Mouse (Mus musculus) Muller cell, postnatal 12 days (primary cell): ENCODE measurements around the gene Fam178b.
"Not testable (repeated sequence)": the region's sequence is repeated elsewhere in the genome, so short reads cannot be mapped to it uniquely, and the experiment has no call there.

Experiments used
- DNase-seq: peaks from one replicate; pipeline ENCODE4 v3.0.0-alpha.2; 2015; ENCODE audit errors: inconsistent ontology term

The Fam178b gene

DNA sequence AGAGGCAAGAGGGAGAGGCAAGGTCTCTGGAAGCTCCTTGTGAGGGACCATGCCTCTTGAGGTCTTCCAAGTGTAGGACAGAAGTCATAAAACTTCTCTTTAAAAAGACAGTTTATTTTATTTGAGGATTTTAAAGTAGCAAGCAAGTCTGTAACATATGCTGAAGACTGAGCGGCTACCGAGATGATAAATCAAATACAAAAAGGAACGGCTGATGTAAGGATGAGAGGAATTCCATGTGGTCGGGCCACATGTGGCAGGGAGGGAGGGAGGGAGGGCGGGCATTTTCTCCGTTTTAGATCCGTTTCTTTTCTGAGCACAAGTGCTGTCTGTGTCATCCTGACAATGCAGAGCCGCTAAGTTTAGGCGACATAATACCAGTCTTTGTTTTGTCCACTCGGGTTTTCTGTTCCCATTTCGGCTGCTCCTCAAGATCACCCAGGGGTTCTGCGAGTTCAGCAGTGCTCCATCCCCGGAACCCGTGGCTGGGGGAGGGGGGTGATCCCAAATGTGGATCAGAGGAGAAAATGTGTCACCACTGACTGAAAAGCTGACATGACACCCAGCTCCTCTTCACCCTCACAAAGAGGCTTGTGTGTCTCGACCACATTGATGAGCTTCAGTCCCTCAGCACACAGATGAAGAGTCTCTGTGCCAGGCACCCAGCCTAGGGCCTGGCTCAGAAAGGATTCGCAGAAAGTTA is 10.2 kb downstream of the Fam178b start:
- DNase-seq = peak; percentile 76

DNA sequence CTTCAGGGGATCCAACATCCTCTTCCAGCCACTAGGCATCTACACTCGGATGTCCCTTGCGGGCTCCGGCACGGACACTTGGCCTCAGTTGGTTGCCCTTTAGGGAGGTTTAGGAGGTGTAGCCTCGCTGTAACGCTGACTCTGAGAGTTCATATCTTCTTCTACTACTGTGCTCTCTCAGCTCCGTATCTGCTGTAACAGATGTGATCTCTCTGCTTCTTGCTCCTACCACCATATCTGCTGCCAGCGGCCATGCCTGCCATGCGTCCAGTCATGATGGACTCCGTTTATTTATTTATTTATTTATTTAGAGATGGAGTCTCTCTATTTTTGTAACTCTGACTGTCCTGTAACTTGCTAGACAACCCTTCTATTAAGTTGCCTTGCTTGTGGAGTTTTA is 11.7 kb downstream of the Fam178b start:
- DNase-seq = no peak

DNA sequence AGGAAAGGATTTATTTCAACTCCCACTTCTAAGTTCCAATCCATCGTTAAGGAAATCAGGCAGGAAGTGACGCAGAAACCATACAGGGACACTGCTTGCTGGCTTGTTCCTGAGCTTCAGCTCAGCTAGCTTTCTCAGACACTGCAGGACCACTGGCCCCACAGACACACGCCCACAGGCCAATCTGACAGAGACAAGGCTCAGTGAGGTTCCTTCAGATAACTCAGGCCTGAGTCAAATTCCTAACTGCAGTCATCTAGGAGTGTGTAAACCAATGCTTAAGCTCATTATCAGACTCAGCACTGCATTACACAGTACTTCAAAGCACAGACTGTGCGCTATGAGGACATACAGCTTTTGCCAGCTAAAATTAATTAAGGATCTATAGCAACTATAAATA is 12.7 kb downstream of the Fam178b start:
- no peak for DNase-seq

DNA sequence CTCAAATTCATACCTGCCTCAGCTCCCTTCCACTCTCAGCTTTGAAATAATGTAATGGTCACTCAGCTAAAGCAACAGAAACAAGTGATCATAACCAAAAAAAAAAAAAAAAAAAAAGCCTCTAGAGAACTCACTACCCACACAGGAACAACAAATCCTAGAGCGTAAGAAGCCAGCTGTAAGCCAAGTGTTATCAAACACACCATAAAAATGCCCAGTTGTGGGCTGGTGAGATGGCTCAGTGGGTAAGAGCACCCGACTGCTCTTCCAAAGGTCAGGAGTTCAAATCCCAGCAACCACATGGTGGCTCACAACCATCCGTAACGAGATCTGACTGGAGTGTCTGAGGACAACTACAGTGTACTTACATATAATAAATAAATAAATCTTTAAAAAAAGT is 15.0 kb downstream of the Fam178b start:
- not testable (repeated sequence) for DNase-seq

DNA sequence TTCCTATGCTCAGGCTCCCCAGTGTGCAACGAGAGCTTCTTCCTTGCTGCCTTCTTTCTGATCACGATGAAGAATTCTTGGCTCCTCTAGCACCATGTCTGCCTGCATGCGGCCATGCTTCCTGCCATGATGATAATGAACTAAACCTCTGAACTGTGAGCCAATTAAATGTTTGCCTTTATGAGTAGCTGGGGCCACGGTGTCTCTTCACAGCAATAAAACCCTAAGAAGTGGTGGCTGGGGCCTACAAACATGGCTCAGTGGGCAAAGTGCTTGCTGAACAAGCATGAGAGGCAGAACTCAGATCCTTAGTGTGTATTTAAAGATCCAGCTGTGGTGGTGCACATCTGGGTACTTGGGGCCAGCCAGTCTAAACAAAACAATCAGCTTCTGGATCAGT is 17.0 kb downstream of the Fam178b start:
- no peak for DNase-seq

DNA sequence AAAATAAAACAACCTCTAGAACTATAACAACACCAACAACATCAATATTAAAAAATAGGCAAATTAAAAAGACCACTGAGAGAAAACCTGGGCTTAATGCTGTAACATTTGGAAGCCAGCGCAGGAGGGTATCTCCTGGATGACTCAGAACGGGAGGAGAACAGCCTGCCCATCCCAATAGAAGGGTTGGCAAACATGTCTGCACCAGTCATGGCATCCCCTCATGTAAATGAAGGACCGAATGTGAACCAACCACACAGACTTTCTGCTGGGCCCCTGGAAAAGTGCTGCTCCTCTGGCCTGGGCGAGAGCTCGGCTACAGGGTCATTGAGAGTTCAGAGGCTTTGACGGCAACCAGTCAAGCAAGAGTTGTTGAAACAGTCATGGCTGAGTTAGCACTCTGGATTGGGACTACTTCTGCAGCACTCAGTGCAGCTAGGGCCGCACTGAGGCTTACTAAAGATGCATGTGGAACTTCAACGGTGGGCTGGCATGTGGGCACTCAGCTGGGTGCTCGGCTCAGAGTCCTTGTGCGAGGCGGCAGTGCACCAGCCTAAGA is 17.7 kb downstream of the Fam178b start:
- DNase-seq = peak; percentile 14

DNA sequence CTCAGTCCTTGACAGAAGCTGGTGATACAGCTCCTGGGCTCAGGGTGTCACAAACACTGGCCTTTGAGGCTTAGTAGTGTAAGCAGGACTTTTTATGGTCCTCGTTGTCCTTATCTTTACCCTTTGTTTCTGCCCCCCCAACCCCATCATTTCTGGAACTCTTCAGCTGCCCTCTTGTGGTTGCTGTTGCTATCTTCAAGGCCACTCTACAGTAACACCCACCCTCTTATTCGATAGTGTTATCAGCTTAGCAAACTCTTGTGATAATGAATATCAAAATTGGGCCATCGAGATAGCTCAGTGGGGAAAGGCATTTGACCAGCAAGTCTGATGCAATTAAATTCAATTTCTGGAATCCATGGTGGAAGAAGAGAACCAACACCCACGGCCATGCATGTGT is 18.5 kb downstream of the Fam178b start:
- DNase-seq = no peak

DNA sequence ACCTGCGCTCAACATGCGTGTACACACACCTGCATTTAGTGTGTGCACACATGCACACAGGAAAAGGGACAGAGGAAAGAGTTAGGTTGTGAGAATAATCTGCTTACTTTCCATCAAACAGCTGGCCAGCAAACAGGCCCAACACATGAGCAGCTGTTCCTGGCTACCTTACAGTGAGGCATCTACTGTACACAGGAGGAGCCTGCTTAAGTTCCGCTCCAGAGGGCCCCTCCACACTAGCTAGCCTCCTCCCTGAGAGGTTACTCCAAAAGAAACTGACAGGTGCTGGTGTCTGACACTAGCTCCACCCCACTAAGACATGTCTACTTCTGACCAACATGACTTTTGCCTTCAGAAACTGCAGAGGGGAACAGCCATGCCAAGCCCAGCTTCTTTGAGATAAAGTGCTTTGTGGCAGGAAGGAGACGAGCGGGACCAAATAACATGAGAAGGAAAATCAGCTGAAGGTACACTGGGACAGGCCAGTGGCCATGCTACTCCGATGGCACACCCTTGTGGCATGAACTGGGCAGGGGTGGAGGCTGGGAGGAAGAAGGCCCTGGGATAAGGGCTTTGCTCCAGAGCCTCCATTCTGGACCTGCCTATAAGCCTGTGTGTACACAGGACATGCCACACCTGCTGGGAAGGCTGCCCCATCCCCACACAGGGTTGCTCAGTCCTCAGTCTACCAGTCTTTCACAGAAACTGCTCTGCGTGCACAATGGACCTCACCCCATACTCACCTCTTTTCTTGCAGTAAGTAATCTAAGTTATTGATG is 24.2 kb downstream of the Fam178b start:
- DNase-seq = no peak

DNA sequence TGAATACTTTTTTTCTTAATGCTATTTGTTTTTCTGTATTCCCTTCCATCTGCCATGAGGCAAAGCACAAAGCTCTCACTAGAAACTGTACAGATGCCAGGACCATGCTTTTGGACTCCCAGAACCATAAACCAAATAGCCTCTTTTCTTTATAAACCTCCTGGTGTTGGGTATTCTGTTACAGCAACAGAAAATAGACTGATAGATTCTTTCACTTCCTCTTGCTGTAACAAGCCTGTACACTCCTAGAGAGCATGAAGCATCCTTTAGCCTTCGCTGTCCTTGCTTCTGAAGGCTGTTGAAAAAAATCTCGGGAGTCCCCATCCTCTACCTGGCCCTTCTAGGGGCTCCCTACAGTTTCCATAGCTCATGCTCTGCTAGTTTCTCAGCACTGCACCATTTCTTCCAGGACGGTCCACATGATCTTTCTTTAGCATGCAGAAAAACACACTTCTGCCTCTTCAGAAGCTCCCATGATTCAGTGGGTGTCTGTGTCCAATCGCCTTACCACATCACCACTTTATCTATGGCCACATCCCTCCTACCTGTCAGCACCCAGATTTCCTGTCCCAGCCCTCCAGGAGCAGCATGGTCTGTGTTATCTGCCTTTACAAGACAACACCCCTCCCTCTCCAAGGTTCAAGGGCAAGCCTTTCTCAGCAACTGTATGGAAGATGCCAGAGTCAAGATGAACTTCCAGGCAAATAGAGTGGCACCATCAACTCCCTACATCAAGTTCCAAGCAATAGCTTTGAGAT is 25.1 kb downstream of the Fam178b start:
- DNase-seq = no peak

DNA sequence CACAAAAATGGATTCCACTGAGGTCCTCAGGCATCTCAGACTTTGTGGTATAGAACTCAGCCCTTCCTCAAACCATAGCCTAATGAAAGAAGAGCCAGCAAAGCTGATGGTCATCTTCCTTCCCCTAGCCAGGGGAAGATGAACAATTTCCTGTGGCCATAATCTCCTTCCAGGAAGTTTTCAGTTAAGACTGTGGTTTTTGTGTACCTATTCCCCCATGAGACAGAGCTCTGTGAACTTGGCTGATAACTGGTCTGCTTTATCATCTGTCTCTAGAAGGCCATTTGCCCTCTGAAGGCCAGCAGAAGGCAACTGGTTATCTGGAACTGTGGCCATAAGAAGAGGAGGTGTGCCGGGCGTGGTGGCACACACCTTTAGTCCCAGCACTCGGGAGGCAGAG is 26.8 kb downstream of the Fam178b start:
- no peak for DNase-seq

DNA sequence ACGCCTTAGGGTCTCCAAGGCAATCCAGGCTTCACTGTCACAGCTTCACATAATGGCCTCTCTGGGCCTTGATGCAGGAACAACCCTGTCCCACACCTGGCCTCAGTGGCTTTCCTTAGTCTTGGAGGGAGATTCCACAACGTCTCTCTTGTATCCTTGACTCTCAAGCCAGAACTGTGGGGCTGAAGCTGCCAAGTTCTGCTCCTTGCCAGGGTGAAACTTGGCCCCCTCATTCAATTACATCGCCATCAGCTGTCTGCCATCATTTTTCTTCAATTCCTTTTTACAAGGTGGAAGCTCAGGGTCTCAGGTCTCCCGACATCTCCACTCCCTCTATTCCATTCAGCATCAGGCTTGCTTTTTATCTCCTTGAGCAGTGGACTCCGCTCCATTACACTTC is 27.9 kb downstream of the Fam178b start:
- no peak for DNase-seq

DNA sequence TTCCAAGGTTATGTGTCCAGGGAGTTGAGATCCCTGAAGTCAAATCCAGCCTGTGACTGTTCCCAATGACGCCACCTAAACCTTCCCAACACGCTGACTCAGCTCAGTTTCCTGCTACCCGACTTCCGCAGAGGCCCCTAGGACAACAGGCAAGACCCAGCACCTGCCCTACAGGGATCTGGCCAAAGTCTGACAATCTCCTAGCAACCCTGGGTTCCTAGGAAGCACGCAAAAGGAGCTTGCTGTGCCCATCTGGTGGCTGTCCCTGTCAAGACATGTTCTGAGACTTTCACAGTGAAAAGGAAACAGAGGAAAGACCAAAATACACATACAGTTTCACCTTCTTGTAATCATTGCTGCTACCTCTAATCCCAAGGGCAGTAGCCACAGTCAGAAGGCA is 35.4 kb downstream of the Fam178b start:
- no peak for DNase-seq

DNA sequence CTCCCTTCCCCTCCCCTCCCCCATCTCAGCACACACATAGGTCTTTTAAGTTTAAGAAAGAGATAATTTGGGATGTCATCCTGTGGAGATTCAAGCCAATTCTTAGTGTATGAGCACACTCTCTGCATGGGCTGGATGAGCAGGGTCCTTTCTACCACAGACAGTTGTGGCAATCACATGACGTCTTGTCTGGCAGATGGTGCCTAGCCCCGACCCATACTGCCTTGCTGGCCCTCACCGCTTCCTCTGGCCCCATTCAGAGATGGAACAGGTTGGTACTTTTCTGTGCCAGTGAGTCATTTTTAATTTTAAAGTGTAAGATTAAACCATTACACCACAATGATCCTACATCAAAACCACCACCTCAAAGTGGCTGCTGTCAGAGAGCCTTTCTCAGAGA is 36.7 kb downstream of the Fam178b start:
- no peak for DNase-seq

DNA sequence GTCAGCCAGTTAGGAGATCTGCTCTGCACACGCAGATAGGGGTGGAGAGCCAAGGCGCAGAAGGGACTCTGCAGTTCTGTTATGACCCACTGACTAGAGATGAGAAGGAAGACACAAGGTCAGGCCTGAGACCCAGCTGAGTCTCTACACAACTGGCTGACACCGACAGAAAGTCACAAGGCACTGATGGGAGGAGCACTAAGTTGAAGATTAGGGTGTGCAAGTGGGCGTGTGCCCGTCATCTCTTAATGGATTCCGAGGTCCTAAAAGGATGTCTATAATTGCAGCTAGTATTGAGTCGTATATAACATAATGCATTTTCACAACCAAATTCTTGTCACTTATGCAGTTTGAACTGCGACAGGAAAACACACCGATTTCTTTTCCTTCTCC is 38.4 kb downstream of the Fam178b start:
- no peak for DNase-seq

DNA sequence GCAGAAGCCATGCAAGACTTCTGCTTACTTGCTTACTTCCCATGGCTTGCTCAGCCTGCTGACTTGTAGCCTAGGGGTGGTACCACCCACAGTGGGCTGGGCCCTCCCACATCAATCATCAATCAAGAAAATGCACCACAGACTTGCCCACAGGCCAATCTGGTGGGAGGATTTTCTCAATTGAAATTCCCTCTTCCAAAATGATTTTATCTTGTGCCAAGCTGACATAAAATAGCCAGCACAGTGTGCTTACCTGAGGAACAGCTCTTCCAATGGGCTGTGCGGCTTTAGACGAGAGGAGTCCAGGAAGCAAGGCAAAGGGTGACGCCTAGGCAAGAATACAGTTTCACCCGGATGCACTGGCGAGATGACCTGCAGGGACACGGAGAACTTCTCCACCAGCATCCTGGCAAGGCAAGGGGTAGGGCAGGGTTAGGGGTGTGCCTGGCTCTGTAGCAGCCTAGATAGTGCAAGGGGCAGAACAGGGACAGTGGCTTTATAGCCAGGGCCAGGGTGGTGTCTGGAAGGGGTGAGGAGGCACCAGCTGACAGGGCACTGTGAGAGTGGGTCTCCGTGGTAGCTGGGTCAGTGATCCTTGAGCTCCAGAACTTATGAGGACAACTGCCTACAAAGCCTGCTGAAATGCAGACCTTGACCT is 38.9 kb downstream of the Fam178b start:
- DNase-seq = no peak

DNA sequence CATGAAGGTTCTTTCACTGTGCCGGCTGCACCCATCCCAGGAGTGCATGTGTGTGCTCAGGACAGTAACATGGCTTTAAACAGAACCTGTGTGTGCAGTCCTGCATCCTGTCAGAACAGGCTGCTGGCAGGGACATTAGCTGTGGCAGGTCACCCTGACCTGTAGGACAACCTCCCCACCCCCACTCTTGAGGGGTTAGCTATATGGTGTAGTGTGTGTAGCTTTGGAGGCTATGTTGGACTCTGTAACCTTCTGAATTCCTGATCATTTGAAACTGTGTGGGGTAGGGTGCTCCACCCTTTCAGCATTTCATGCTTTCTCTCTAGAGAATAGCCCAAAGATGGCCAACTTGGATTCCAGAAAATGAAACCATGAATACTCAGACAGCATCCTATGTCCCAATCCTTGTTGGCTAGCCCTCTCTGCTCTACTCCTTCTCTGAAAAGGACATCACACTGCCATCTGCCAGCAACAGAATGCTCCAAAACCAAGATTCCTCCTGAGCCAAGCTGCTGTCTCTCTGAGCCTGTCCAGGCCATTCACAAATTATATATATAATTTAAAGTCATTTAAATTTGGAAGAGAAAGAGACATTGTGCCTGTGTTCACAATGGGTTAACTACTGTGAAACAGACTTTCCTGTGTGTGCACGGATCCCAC is 47.0 kb downstream of the Fam178b start:
- DNase-seq = peak; percentile 32

DNA sequence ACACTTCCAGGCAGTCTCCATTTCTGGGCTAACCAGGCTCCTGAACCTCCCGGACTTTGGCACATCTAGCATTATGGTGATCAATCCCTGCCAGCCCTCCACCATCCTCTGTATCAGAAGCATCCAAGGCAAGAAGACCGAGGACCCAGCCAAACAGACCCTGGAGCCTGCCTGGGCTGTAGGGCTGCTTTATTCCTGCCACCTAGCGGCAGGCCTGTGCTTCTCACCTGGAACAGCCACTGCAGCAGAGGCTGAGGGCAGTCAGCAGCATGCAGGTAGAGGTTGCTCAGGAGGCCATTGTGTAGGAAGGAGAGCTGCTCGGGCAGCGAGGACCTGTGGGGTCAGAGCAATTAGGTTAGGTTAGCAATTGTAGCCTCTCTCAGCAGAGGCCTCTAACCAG is 48.0 kb downstream of the Fam178b start:
- peak; percentile 32 for DNase-seq

DNA sequence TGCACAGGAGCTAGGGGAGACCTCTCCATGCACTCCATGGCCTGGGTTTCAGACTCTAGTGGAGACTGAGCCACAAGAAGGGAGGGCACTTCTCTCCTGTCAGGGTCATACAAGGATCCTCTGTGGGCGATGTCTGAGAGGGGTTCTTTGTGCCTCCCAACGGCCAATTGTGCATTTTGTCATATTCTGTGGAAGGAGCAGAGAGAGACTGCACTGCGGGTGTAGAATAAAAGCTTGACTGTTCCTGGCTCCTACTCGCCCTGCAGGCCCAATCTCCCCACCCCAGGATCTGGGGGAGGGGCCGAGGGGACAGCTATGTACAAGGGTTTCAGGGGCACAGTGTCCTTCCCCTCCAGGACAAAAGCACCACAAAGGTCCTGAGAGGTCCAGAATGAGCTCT is 49.1 kb downstream of the Fam178b start:
- DNase-seq = no peak

DNA sequence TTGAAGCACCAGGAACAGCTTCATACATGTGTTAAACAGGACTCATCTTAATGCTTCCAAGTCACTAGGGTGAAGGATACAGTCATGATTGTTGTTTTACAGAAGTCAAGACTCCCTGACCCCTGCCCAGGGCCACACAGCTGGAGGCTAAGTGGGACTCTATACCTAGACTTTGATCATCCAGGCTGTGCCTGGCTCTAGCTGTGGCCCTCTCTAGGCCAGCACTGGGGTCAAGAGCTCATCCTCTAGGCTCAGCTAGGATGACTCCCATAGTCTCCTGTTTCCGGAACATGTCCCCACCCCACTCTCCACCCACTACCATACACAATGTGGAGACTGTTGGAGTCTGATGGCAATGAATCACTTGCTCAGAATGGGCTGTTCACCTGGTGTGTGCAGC is 50.1 kb downstream of the Fam178b start:
- no peak for DNase-seq

DNA sequence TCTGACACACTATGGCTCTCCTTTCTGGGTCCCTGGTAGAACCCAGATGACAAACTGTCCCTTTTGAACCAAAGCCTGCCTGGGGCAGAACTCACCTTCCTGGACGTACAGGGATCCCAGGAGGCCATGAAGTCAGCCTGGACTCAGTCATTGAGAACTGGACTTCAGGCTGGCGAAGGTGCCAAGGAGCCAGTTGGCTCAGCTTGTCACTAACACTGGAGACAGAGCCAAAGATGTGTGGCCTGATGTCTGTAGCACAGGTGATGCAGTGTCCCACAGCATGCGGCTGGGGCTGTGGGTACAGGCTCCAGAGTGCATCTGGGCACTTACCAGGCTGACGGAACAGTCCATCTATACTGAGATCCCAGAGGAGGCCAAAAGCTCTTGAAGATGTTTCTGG is 50.9 kb downstream of the Fam178b start:
- no peak for DNase-seq

DNA sequence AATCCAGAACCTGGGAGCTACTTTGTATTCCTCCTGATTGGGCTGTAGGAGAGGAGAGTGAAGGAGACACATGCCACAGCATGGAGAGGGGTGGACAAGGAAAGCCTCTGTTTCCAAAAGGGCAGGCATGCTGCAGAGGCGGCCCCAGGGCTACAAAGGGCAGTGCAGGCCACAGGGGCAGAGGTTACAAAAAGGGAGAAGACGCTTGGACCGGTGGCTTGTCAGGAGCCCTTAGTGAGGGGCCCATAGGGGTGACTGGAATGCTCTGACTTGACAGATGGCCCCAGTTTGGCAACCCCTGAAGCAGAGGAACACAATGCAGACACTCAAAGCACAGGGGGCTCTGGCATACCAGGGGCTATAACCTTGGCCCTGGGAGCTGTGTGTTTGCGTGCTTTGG is 51.6 kb downstream of the Fam178b start:
- no peak for DNase-seq
